Mouse (Mus musculus) kidney, postnatal 0 days (tissue): ENCODE measurements around the gene Spata13. TPM values are rescaled to one million over a fixed set of nuclear protein-coding genes. Genes with fewer than 3 reads are reported as not detected.
A peak's percentile ranks its signal among the peaks of the same experiment; 100 is the strongest.

ENCODE experiments used
- ATAC-seq: fragments of 200-750 bp; cut with Nextera tagmentation; replicated peaks from 2 replicates; pipeline ENCODE4 v1.8.0; 2017; ENCODE audit warnings: low read depth, moderate number of reproducible peaks, moderate TSS enrichment, moderate library complexity; ENCODE audit not compliant: low FRiP score
- DNase-seq: peaks from one replicate; pipeline ENCODE4 v3.0.0-alpha.2; 2016; ENCODE audit warnings: low spot score
- H3K27ac ChIP-seq: fragments of 300-500 bp; sonication (generic); 2 replicates; pipeline ENCODE4 v1.5.1; 2014; ENCODE audit warnings: mild to moderate bottlenecking
- H3K27me3 ChIP-seq: fragments of 300-500 bp; sonication (generic); 2 replicates; pipeline ENCODE4 v1.6.1; 2014; ENCODE audit warnings: low read length, mixed read lengths; ENCODE audit not compliant: insufficient read depth
- H3K36me3 ChIP-seq: fragments of 300-500 bp; sonication (generic); 2 replicates; pipeline ENCODE4 v1.6.1; 2014; ENCODE audit warnings: low read length, mixed read lengths; ENCODE audit not compliant: insufficient read depth
- H3K4me1 ChIP-seq: fragments of 300-500 bp; sonication (generic); replicated peaks from 2 replicates; pipeline ENCODE4 v1.6.1; 2014; ENCODE audit warnings: antibody characterized with exemption, low read length, mixed read lengths; ENCODE audit not compliant: insufficient read depth
- H3K4me2 ChIP-seq: fragments of 300-500 bp; sonication (generic); 2 replicates; pipeline ENCODE4 v1.6.1; 2014; ENCODE audit warnings: mild to moderate bottlenecking, low read length, moderate library complexity, mixed read lengths
- H3K4me3 ChIP-seq: fragments of 300-500 bp; sonication (generic); replicated peaks from 2 replicates; pipeline ENCODE4 v1.5.1; 2014; ENCODE audit warnings: low read depth, low read length
- H3K9ac ChIP-seq: fragments of 300-500 bp; sonication (generic); 2 replicates; pipeline ENCODE4 v1.6.1; 2014; ENCODE audit warnings: low read depth, low read length
- H3K9me3 ChIP-seq: fragments of 300-500 bp; sonication (generic); replicated peaks from 2 replicates; pipeline ENCODE4 v1.6.1; 2016; ENCODE audit warnings: low read length, inconsistent platforms, mixed read lengths
- CTCF ChIP-seq: IDR thresholded peaks from 2 replicates; pipeline ENCODE4 v1.5.1; 2016; ENCODE audit warnings: antibody characterized with exemption, low read depth, mild to moderate bottlenecking, moderate library complexity
- WGBS: fragments of 180-500 bp; shearing (Covaris S2); extraction: QIAGEN DNeasy Blood & Tissue Kit; methylation state at CpG from one replicate; pipeline ENCODE4 v1.1.7; 2014; 5-methylcytosine and 5-hydroxymethylcytosine counted together
- polyA plus RNA-seq: library from polyadenylated mRNA; unstranded; fragments of >200 nt; fragmentation: Nextera tagmentation; extraction: Ambion mirVana; gene quantifications from 2 replicates; pipeline ENCODE4 v1.2.1, GENCODE M21; 2015

The Spata13 gene
- polyA plus RNA-seq, 1 experiment from 2014 or later, result 47.4 TPM

DNA sequence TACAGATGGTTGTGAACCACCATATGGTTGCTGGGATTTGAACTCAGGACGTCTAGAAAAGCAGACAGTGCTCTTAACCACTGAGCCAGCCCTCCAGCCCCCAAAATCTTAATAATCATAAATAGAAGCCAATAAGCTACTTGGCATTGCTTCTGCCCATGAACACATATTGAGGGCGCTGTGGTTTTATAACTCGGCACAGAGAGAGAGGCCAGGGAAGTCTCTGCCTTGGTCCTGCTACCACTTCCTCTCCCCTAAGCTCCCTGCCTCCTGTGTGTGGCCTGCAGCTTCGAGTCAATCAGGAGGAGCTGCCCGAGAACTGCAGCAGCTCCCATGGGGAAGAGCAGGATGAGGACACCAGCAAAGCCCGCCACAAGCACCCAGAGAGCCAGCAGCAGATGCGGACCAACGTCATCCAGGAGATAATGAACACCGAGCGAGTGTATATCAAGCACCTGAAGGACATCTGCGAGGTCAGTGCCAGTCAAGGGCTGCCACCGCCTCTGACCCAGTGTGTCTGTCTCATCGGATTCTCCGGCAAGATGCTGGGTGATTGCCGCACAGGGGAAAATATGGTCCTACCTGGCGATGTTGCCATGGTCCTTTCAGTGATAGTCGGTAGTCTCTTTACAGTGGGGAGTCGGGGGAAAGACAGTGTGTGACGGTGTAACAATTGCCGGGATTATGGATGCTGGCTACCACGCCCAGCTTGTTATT, 113.5 kb downstream of the Spata13 start:
- H3K9ac ChIP-seq, result no peak overlapping the region

DNA sequence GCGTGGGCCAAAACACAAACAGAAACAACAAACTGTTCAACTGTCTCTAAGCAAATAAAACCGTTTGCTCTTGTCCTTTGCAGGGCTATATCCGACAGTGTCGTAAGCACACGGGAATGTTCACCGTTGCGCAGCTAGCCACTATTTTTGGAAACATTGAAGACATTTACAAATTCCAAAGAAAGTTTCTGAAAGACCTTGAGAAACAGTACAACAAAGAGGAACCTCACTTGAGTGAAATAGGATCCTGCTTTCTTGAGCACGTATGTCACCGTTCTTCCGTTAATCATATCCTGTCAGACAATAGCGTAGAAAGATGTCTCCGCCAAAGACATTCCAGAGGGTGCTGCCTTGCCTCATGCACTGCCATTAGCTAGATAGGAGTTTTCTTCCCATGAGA, 116.1 kb downstream of the Spata13 start:
- Histone ChIP-seq H3K36me3 (peaks cover 52% of the 10 kb centered on the region), H3K27me3 (no peaks in the 10 kb centered on the region), H3K4me2 (no peak overlapping the region), H3K27ac (no peak overlapping the region), H3K4me1 (no peaks in the 10 kb centered on the region), H3K9ac (no peak overlapping the region), H3K4me3 (no peak overlapping the region), H3K9me3 (no peaks in the 10 kb centered on the region)
- DNase-seq, result no peak
- ATAC-seq, result no peak
- no peak for TF ChIP-seq CTCF
- 71% methylated on average over 12 of the region's 12 CpGs for WGBS

More for the DNA sequence above, 113.5 kb downstream of the Spata13 start:
- Histone ChIP-seq H3K27me3 (no peaks in the 10 kb centered on the region), H3K4me1 (0 out of 2 replicates have a peak, but pooled peaks cover 3% of the 10 kb centered on the region), H3K27ac (no peak overlapping the region), H3K36me3 (peaks cover 47% of the 10 kb centered on the region), H3K4me2 (no peak overlapping the region), H3K4me3 (no peak overlapping the region), H3K9me3 (no peaks in the 10 kb centered on the region)
- DNase-seq (no peak), ATAC-seq (no peak)
- 88% methylated on average over 21 of the region's 21 CpGs for WGBS
- TF ChIP-seq CTCF, result no peak

DNA sequence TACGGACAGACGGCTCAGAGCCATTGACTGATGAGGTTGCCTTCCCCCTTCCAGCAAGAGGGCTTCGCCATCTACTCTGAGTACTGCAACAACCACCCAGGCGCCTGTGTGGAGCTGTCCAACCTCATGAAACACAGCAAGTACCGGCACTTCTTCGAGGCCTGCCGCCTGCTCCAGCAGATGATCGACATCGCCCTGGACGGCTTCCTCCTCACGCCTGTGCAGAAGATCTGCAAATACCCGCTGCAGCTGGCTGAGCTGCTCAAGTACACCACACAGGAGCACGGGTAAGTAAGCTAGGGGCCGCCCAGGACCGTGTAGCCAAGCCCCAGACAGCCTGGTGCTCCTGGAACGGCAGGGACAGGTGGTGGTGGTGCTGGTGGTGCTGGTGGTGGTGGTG, 117.8 kb downstream of the Spata13 start:
- Histone ChIP-seq H3K27me3 (no peaks in the 10 kb centered on the region), H3K4me3 (no peak overlapping the region), H3K4me1 (no peaks in the 10 kb centered on the region), H3K27ac (no peak overlapping the region), H3K4me2 (no peak overlapping the region), H3K36me3 (peaks cover 47% of the 10 kb centered on the region), H3K9ac (no peak overlapping the region), H3K9me3 (no peaks in the 10 kb centered on the region)
- 89% methylated on average over 16 of the region's 16 CpGs for WGBS
- TF ChIP-seq CTCF, result no peak
- no peak for DNase-seq
- no peak for ATAC-seq

DNA sequence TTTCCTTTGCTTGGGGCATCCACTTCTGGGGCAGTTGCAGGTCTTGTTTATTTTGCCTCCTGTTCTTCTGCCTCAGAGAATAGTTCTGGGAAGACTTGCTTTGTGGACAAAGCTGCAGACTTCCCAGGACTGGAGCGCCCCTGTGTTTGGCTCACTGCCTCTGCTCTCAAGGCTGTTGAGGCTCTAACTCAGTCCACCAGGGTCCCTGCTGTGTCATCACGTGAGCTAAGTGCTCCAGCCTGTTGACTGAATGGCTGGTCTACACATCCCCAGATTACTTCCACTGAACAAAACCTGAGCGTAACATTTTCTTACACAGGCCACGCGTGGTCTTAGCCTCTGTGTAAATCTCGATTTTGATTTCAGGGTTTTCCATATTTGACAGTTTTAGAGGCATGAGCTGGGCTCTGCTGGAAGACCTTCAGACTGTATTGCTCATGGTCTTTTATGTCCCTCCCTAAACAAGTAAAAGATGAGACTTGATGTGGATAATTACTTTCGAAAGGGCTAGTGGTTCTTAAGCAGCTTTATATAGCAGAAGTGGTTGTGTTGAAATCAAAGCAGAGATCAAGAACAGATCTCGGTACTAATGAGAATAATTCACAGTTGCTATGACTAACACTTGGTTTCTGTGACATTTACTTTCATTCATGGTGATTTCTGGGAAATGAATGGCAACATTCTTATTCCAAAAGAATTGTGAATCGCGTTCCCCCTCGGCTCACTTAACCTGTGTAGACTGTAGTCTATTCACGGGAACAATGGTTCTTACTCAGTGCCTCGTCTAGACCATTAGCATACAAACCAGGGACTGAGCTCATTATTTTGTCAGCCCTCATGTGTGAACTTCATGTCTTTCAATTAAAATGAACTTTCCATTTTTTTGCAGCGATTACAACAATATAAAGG, 119.3 kb downstream of the Spata13 start:
- no peak for ATAC-seq
- TF ChIP-seq CTCF, result no peak
- Histone ChIP-seq H3K9me3 (no peaks in the 10 kb centered on the region), H3K4me3 (no peak overlapping the region), H3K4me1 (no peaks in the 10 kb centered on the region), H3K36me3 (peaks cover 45% of the 10 kb centered on the region), H3K9ac (no peak overlapping the region), H3K27ac (no peak overlapping the region), H3K27me3 (no peaks in the 10 kb centered on the region), H3K4me2 (no peak overlapping the region)
- no peak for DNase-seq
- WGBS, result 85% methylated on average over 14 of the region's 14 CpGs

DNA sequence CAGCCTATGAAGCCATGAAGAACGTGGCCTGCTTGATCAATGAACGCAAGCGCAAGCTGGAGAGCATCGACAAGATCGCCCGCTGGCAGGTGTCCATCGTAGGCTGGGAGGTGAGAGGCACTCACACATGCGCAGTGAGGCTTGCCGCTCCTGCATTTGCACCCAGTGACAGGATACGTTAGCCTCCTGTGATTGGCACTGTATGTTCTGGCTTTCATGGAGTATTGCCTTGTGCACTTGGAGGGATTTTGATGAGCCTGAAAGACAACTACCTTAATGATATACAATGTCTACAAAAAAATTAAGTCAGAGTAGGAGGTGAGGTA, 120.0 kb downstream of the Spata13 start:
- Histone ChIP-seq H3K36me3 (peaks cover 50% of the 10 kb centered on the region), H3K4me1 (no peaks in the 10 kb centered on the region)
- ATAC-seq, result no peak

DNA sequence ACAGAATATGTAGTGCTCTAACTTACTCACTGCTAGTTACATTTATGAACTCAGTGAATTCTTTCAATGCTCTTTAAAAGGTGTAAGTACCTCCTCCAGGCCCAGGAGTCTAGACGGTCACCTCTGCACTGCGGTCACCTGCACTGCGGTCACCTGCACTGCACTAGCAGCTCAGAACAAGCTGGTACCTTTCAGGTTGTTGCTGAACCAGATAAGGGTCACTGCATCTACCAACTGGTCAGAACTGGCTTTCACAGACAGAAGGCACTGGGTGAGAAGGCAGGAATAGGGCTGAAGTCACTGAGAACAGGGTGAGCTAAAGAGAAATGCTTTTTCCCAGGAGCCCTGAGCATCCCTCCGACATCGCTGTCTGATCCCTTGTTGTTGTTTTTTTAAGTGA, 120.9 kb downstream of the Spata13 start:
- no peak for TF ChIP-seq CTCF
- Histone ChIP-seq H3K9me3 (no peaks in the 10 kb centered on the region), H3K4me2 (no peak overlapping the region), H3K4me1 (no peaks in the 10 kb centered on the region), H3K27me3 (no peaks in the 10 kb centered on the region), H3K36me3 (peaks cover 48% of the 10 kb centered on the region), H3K9ac (no peak overlapping the region), H3K4me3 (no peak overlapping the region), H3K27ac (no peak overlapping the region)
- 85% methylated on average over 5 of the region's 5 CpGs for WGBS
- DNase-seq (no peak), ATAC-seq (peak; percentile 63; the same call in 1 of the 2 replicates)

More for the DNA sequence above, 120.0 kb downstream of the Spata13 start:
- WGBS, result 96% methylated on average over 10 of the region's 10 CpGs
- no peak for TF ChIP-seq CTCF
- H3K4me2 ChIP-seq, result no peak overlapping the region
- H3K4me3 ChIP-seq, result no peak overlapping the region
- no peak overlapping the region for H3K27ac ChIP-seq
- H3K9ac ChIP-seq, result no peak overlapping the region
- DNase-seq, result no peak
- H3K9me3 ChIP-seq, result no peaks in the 10 kb centered on the region
- no peaks in the 10 kb centered on the region for H3K27me3 ChIP-seq
